ENCODE assay signal across 14 mouse cellular contexts in genomic region chr7:144336626-144337025, GRCm38 (mm10).
DNase-seq lines count a peak whose midpoint lies in the region; ATAC-seq lines count a peak whose summit lies in the region.
"Had no signal": no experiment of that assay in that cellular context is flagged by ENCODE, and none has a peak within 500 bp of the region (broad histone marks: within the 10 kb centered on the region; RNA-seq: fewer than 3 reads in every experiment).

No protein-coding gene starts in this region.

- no peaks in the 10 kb centered on the region for H3K36me3 ChIP-seq in embryonic facial prominence, embryonic 14.5 days (ENCODE audit: control insufficient read depth, insufficient read depth, low read length)
- no peaks in the 10 kb centered on the region for H3K36me3 ChIP-seq in embryonic facial prominence, embryonic 10.5 days (replicated peaks)
- H3K36me3 ChIP-seq in midbrain, embryonic 13.5 days: no peaks in the 10 kb centered on the region
- H3K36me3 ChIP-seq in midbrain, embryonic 10.5 days: no peaks in the 10 kb centered on the region
- no peaks in the 10 kb centered on the region for H3K36me3 ChIP-seq in liver, embryonic 11.5 days (ENCODE audit: control insufficient read depth, insufficient read depth, low read length)
- H3K36me3 ChIP-seq: liver, embryonic 15.5 days had no signal

- H3K9ac ChIP-seq in embryonic facial prominence, embryonic 14.5 days (ENCODE audit: low read depth, low read length): no peak overlapping the region
- no peak overlapping the region for H3K9ac ChIP-seq in midbrain, embryonic 13.5 days (replicated peaks)
- no peak overlapping the region for H3K9ac ChIP-seq in liver, embryonic 11.5 days (ENCODE audit: low read depth, low read length)
- H3K9ac ChIP-seq: liver, embryonic 15.5 days had no signal

- H3K9me3 ChIP-seq in embryonic facial prominence, embryonic 14.5 days (ENCODE audit: control insufficient read depth, low read length): no peaks in the 10 kb centered on the region
- no peaks in the 10 kb centered on the region for H3K9me3 ChIP-seq in embryonic facial prominence, embryonic 10.5 days
- no peaks in the 10 kb centered on the region for H3K9me3 ChIP-seq in midbrain, embryonic 13.5 days
- no peaks in the 10 kb centered on the region for H3K9me3 ChIP-seq in midbrain, embryonic 10.5 days (replicated peaks)
- no peaks in the 10 kb centered on the region for H3K9me3 ChIP-seq in liver, embryonic 11.5 days (ENCODE audit: control insufficient read depth, low read length)
- H3K9me3 ChIP-seq: liver, embryonic 15.5 days had no signal

- H3K27ac ChIP-seq in embryonic facial prominence, embryonic 14.5 days (replicated peaks; ENCODE audit: low read depth, low read length): no peak overlapping the region
- no peak overlapping the region for H3K27ac ChIP-seq in embryonic facial prominence, embryonic 10.5 days (replicated peaks)
- no peak overlapping the region for H3K27ac ChIP-seq in midbrain, embryonic 13.5 days
- H3K27ac ChIP-seq in midbrain, embryonic 10.5 days (replicated peaks): no peak overlapping the region
- H3K27ac ChIP-seq in liver, embryonic 11.5 days (ENCODE audit: low read depth, low read length): no peak overlapping the region
- H3K27ac ChIP-seq: gastrocnemius, adult 2 months; kidney, postnatal 0 days; liver, embryonic 15.5 days had no signal

- no peaks in the 10 kb centered on the region for H3K4me1 ChIP-seq in embryonic facial prominence, embryonic 14.5 days (ENCODE audit: control insufficient read depth, insufficient read depth, low read length)
- no peaks in the 10 kb centered on the region for H3K4me1 ChIP-seq in embryonic facial prominence, embryonic 10.5 days
- no peaks in the 10 kb centered on the region for H3K4me1 ChIP-seq in midbrain, embryonic 13.5 days (replicated peaks)
- no peaks in the 10 kb centered on the region for H3K4me1 ChIP-seq in midbrain, embryonic 10.5 days
- no peaks in the 10 kb centered on the region for H3K4me1 ChIP-seq in liver, embryonic 11.5 days (replicated peaks; ENCODE audit: control insufficient read depth, insufficient read depth, low read length)
- H3K4me1 ChIP-seq: liver, embryonic 15.5 days had no signal

- no peak overlapping the region for H3K4me2 ChIP-seq in embryonic facial prominence, embryonic 14.5 days (ENCODE audit: low read depth, low read length)
- no peak overlapping the region for H3K4me2 ChIP-seq in midbrain, embryonic 13.5 days (replicated peaks)
- no peak overlapping the region for H3K4me2 ChIP-seq in liver, embryonic 11.5 days
- H3K4me2 ChIP-seq: liver, embryonic 15.5 days had no signal

- no peak overlapping the region for H3K4me3 ChIP-seq in embryonic facial prominence, embryonic 14.5 days (ENCODE audit: low read depth, low read length)
- H3K4me3 ChIP-seq in embryonic facial prominence, embryonic 10.5 days: no peak overlapping the region
- no peak overlapping the region for H3K4me3 ChIP-seq in midbrain, embryonic 13.5 days (replicated peaks)
- H3K4me3 ChIP-seq in midbrain, embryonic 10.5 days: no peak overlapping the region
- H3K4me3 ChIP-seq in liver, embryonic 11.5 days (ENCODE audit: low read depth, low read length): no peak overlapping the region
- H3K4me3 ChIP-seq: erythroblast, embryonic 14.5 days; gastrocnemius, adult 2 months; liver, embryonic 15.5 days had no signal

- DNase-seq in embryonic facial prominence, embryonic 14.5 days (ENCODE audit: low spot score): peak; percentile 9
- no peak for DNase-seq in embryonic facial prominence, embryonic 10.5 days (ENCODE audit: low spot score)
- no peak for DNase-seq in midbrain, embryonic 10.5 days (ENCODE audit: low spot score)
- DNase-seq in adrenal gland, adult 8-10 months: peak; percentile 89
- peak; percentile 33 for DNase-seq in retina, embryonic 14.5 days (ENCODE audit: low spot score)
- DNase-seq in spleen, postnatal 4 days (ENCODE audit: low spot score in 2 of 2): no peak
- DNase-seq in liver, embryonic 11.5 days (ENCODE audit: low spot score): no peak
- DNase-seq: cerebellum, adult 9-11 months; gastrocnemius, adult 2 months; thymus, postnatal 25 days had no signal

- peak; percentile 30; the same call in 1 of the 2 replicates for ATAC-seq in embryonic facial prominence, embryonic 14.5 days (ENCODE audit: low read depth)
- ATAC-seq in midbrain, embryonic 13.5 days: 0 out of 2 replicates have a peak, but pooled peaks have one; percentile 50
- ATAC-seq in liver, embryonic 11.5 days (replicated peaks; ENCODE audit: low FRiP score): no peak

- H3K27me3 ChIP-seq in embryonic facial prominence, embryonic 14.5 days (replicated peaks; ENCODE audit: control insufficient read depth, insufficient read depth, low read length): no peaks in the 10 kb centered on the region
- H3K27me3 ChIP-seq in embryonic facial prominence, embryonic 10.5 days (replicated peaks; ENCODE audit: low read depth, poor library complexity, severe bottlenecking): no peaks in the 10 kb centered on the region
- no peaks in the 10 kb centered on the region for H3K27me3 ChIP-seq in midbrain, embryonic 13.5 days
- H3K27me3 ChIP-seq in midbrain, embryonic 10.5 days (ENCODE audit: low read depth, poor library complexity, severe bottlenecking): no peaks in the 10 kb centered on the region
- no peaks in the 10 kb centered on the region for H3K27me3 ChIP-seq in liver, embryonic 11.5 days (replicated peaks; ENCODE audit: control insufficient read depth, insufficient read depth, low read length)
- H3K27me3 ChIP-seq: liver, embryonic 15.5 days had no signal

Comparison
In these comparisons a context has a peak if more than half of its experiments do, and no peak if none do; other contexts are left out.
1. DNase-seq: peak in embryonic facial prominence, embryonic 14.5 days (single experiment), adrenal gland, adult 8-10 months (single experiment) and retina, embryonic 14.5 days (single experiment); none in embryonic facial prominence, embryonic 10.5 days (single experiment), midbrain, embryonic 10.5 days (single experiment), spleen, postnatal 4 days (0 of 2) and liver, embryonic 11.5 days (single experiment).